Mouse (Mus musculus) forebrain, embryonic 11.5 days (tissue): ENCODE measurements around the gene 1700029F12Rik. TPM values are rescaled to one million over a fixed set of nuclear protein-coding genes. Genes with fewer than 3 reads are reported as not detected.

Source experiments
- ATAC-seq: fragments of 200-750 bp; cut with Nextera tagmentation; replicated peaks from 2 replicates; pipeline ENCODE4 v1.8.0; 2017; ENCODE audit warnings: moderate TSS enrichment; ENCODE audit not compliant: low FRiP score
- DNase-seq: peaks from one replicate; pipeline ENCODE4 v3.0.0-alpha.2; 2017; ENCODE audit warnings: low spot score
- H3K27ac ChIP-seq: fragments of 300-500 bp; sonication (generic); 2 replicates; pipeline ENCODE4 v1.5.1; 2014; ENCODE audit warnings: low read depth, low read length
- H3K27me3 ChIP-seq: fragments of 300-500 bp; sonication (generic); 2 replicates; pipeline ENCODE4 v1.6.1; 2014; ENCODE audit warnings: mild to moderate bottlenecking, low read length, mixed read lengths; ENCODE audit not compliant: control insufficient read depth, insufficient read depth
- H3K36me3 ChIP-seq: fragments of 300-500 bp; sonication (generic); 2 replicates; pipeline ENCODE4 v1.6.1; 2014; ENCODE audit warnings: mild to moderate bottlenecking, low read length, moderate library complexity, mixed read lengths; ENCODE audit not compliant: control insufficient read depth, insufficient read depth
- H3K4me1 ChIP-seq: fragments of 300-500 bp; sonication (generic); replicated peaks from 2 replicates; pipeline ENCODE4 v1.6.1; 2014; ENCODE audit warnings: low read length, mixed read lengths; ENCODE audit not compliant: control insufficient read depth, insufficient read depth
- H3K4me2 ChIP-seq: fragments of 300-500 bp; sonication (generic); 2 replicates; pipeline ENCODE4 v1.6.1; 2014; ENCODE audit warnings: low read depth, mild to moderate bottlenecking, low read length, moderate library complexity, mixed read lengths; ENCODE audit not compliant: severe bottlenecking
- H3K4me3 ChIP-seq: fragments of 300-500 bp; sonication (generic); 2 replicates; pipeline ENCODE4 v1.5.1; 2014; ENCODE audit warnings: low read depth, low read length
- H3K9ac ChIP-seq: fragments of 300-500 bp; sonication (generic); 2 replicates; pipeline ENCODE4 v1.6.1; 2014; ENCODE audit warnings: low read length
- H3K9me3 ChIP-seq: fragments of 300-500 bp; sonication (generic); 2 replicates; pipeline ENCODE4 v1.6.1; 2016; ENCODE audit warnings: low read length, mixed read lengths; ENCODE audit not compliant: control insufficient read depth
- WGBS: fragments of 180-500 bp; shearing (Covaris S2); extraction: QIAGEN DNeasy Blood & Tissue Kit; methylation state at CpG from one replicate; pipeline ENCODE4 v1.1.7; 2014; 5-methylcytosine and 5-hydroxymethylcytosine counted together
- polyA plus RNA-seq: library from polyadenylated mRNA; unstranded; fragments of >200 nt; fragmentation: Nextera tagmentation; extraction: Ambion mirVana; gene quantifications from 2 replicates; pipeline ENCODE4 v1.2.1, GENCODE M21; 2014

Gene 1700029F12Rik
- not detected in 2 replicates for polyA plus RNA-seq

DNA sequence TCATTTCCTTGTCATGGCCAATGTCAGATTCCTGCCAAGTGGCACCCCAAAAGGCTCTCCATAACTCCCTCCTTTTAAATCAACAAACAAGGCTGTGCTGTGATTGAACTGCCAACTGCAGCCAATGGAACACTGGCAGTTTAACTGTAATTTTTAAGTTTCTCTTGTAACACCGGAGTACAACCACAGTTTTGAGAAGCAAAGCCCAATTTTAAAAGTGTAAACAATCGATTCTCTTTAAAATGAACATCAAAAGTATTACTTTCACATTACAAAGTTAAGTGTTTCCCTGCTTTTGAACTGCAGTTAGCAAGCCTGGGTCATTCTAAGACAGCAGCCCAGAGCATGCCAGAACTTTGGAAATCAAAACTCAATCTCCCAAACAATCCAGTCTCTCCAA is at the start of gene 1700029F12Rik:
TSS of gene 1700029F12Rik (minus strand) at position 101 of the 400 bp plus-strand sequence.
- no peak within 1 kb of the TSS for H3K27ac ChIP-seq
- no peak within 1 kb of the TSS for H3K4me3 ChIP-seq
- H3K9ac ChIP-seq = no peak within 1 kb of the TSS
- no peaks in the 10 kb centered on the region for H3K27me3 ChIP-seq
- H3K36me3 ChIP-seq = no peaks in the 10 kb centered on the region
- no peaks in the 10 kb centered on the region for H3K4me1 ChIP-seq
- DNase-seq (no peak), ATAC-seq (no peak)
- H3K9me3 ChIP-seq = no peaks in the 10 kb centered on the region
- 82% methylated on average over 2 of the region's 2 CpGs for WGBS
- no peak within 1 kb of the TSS for H3K4me2 ChIP-seq

DNA sequence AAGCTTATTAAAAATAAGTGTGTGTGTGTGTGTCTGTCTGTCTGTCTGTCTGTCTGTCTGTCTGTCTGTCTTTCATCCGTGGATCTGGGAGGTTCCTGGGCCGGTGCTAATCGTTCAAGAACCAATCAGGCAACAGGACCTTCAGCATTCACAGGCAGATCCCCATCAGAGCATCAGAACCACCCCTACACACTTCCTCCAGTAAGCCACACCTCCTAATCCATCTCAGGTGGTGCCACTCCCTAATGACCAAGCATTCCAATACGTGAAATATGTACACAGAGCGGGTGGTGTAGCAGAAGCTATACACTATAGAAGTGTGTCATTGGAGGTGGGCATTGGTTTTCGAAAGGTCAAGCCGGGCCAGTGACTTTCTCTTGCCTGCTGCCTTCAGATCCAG is 48.3 kb upstream of the 1700029F12Rik start:
- H3K9ac ChIP-seq = no peak overlapping the region
- H3K27ac ChIP-seq = no peak overlapping the region
- no peaks in the 10 kb centered on the region for H3K9me3 ChIP-seq
- H3K36me3 ChIP-seq = no peaks in the 10 kb centered on the region
- no peaks in the 10 kb centered on the region for H3K27me3 ChIP-seq
- no peak for ATAC-seq
- no peaks in the 10 kb centered on the region for H3K4me1 ChIP-seq
- DNase-seq = no peak
- no peak overlapping the region for H3K4me3 ChIP-seq
- no peak overlapping the region for H3K4me2 ChIP-seq
- 94% methylated on average over 7 of the region's 7 CpGs for WGBS

DNA sequence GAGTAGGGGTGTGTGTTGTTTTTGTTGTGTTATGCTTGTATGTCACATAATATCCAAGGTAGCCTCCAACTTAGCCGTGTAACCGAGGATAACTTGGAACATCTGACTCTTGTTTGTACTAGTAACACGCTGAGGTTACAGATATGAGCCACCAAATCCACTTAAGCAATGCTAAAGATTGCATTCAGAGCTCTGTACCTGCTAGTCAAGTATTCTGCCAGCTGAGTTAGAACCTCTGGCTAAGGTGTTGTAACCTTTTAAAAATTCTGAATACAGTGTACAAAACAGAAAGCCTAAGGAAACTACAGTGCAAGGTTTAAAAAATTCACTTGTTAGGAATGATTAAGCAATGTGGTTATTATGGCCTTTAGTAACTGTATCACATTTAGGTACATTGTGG is 46.5 kb upstream of the 1700029F12Rik start:
- 92% methylated on average over 3 of the region's 3 CpGs for WGBS
- no peak for ATAC-seq

DNA sequence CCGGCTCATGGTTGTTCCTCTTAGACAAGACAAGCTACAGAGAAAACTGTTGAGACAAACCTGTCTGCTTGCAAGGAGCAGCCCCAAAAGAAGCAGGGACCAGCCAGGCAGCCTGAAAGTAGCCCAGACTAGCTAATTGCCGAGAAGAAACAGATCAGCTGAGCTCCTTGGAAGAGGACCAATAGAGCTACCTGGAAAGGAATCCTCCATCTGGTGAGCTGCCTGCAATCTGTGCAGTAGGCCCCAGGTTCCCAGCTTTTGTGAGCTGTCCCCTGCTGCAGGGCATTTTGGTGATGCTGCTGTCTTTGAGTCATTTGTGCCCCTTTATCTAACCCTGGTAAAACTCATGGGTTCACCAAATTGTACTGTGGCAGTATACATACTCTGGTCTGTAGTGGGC is 46.0 kb upstream of the 1700029F12Rik start:
- DNase-seq = no peak
- no peak for ATAC-seq
- H3K9ac ChIP-seq = no peak overlapping the region
- H3K9me3 ChIP-seq = no peaks in the 10 kb centered on the region
- no peak overlapping the region for H3K27ac ChIP-seq
- no peaks in the 10 kb centered on the region for H3K4me1 ChIP-seq
- no peaks in the 10 kb centered on the region for H3K36me3 ChIP-seq
- 82% methylated on average over 2 of the region's 2 CpGs for WGBS
- no peak overlapping the region for H3K4me2 ChIP-seq
- no peaks in the 10 kb centered on the region for H3K27me3 ChIP-seq
- H3K4me3 ChIP-seq = no peak overlapping the region

More for the DNA sequence above, 46.5 kb upstream of the 1700029F12Rik start:
- H3K36me3 ChIP-seq = no peaks in the 10 kb centered on the region
- H3K4me2 ChIP-seq = no peak overlapping the region
- H3K4me1 ChIP-seq = no peaks in the 10 kb centered on the region
- H3K9ac ChIP-seq = no peak overlapping the region
- DNase-seq = no peak
- H3K9me3 ChIP-seq = no peaks in the 10 kb centered on the region
- H3K4me3 ChIP-seq = no peak overlapping the region
- no peaks in the 10 kb centered on the region for H3K27me3 ChIP-seq
- no peak overlapping the region for H3K27ac ChIP-seq

DNA sequence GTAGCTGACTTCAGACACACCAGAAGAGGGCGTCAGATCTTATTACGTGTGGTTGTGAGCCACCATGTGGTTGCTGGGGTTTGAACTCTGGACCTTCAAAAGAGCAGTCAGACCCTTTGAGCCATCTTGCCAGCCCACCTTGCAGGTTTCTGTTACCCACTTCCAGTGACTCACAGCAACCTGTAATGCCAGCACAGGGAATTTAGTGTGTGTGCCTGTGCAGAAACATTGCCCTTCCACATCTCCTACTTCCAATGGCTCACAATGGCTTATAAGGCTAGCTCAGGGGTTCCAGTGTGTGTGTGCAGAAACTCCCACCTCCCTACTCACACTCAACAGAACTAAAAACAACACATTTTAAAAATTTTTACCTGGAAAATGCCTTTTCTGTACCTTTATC is 43.4 kb upstream of the 1700029F12Rik start:
- Histone ChIP-seq H3K36me3 (no peaks in the 10 kb centered on the region), H3K4me2 (no peak overlapping the region), H3K4me1 (no peaks in the 10 kb centered on the region), H3K27ac (no peak overlapping the region), H3K9ac (no peak overlapping the region), H3K4me3 (no peak overlapping the region), H3K27me3 (no peaks in the 10 kb centered on the region), H3K9me3 (no peaks in the 10 kb centered on the region)
- whole genome bisulfite sequencing = 98% methylated on average over 2 of the region's 2 CpGs
- DNase-seq = no peak
- ATAC-seq = no peak

DNA sequence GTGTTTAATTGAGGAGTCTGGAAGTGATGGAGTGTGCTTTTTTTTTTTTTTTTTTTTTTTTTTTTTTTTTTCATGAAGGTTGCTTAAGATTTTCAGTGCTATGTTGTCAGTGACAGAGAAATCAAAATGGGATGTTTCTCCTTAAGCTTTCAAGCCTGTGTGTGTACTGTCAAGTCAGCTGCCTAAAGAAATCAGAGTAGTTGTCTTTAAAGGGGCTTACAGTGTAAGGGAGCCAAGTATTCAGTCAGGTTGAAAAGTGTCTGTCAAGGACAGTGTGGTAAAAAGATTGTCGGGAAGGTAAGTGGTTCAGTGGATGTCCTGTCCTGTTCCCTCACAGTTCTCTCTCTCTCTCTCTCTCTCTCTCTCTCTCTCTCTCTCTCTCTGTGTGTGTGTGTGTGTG is 39.3 kb upstream of the 1700029F12Rik start:
- Histone ChIP-seq H3K4me3 (no peak overlapping the region), H3K4me2 (no peak overlapping the region), H3K27me3 (no peaks in the 10 kb centered on the region), H3K9me3 (no peaks in the 10 kb centered on the region), H3K9ac (no peak overlapping the region), H3K27ac (no peak overlapping the region), H3K36me3 (no peaks in the 10 kb centered on the region), H3K4me1 (no peaks in the 10 kb centered on the region)
- DNase-seq (no peak), ATAC-seq (no peak)
- 48% methylated on average over 1 of the region's 1 CpGs for WGBS

DNA sequence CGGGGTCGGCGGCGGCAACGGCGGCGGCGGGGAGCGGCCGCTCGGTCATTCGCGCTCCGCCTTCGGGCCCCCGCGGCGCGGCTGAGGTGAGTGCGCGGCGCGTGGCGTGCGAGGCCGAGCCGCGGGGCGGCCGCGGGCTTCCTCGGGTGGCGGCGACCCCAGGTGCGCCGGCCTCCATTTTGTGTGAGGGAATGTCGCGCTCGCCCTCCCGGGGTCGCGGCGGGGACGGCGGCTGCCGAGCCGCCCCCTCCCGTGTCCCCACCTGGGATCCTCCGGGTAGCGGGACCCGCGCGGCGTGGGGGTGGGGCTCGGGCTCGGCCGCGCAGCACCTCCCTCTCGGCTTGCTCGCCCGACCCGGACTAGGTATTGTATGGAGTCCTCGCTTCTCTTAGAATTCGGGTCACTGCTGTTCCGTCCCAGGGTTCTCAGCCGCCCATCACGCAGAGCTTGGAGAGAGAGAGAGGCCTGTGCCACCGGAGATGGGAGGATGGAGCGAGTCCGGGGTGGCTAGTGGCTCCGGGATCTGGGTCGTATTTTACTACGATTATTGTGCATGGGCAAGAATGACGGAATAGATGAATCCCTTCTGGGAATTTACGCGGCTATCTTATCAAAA is 37.6 kb upstream of the 1700029F12Rik start:
- ATAC-seq = peak; percentile 71
- DNase-seq = peak; percentile 80
- Histone ChIP-seq H3K36me3 (no peaks in the 10 kb centered on the region), H3K9ac (peak overlapping the region; percentile 85), H3K4me1 (peaks cover 3% of the 10 kb centered on the region; the same call in 1 of the 2 replicates), H3K4me2 (peak overlapping the region; percentile 90), H3K27me3 (no peaks in the 10 kb centered on the region; the same call in 1 of the 2 replicates), H3K9me3 (no peaks in the 10 kb centered on the region), H3K27ac (no peak overlapping the region; the same call in 1 of the 2 replicates), H3K4me3 (peak overlapping the region; percentile 83)
- WGBS = under 1% methylated on average over 42 of the region's 76 CpGs

DNA sequence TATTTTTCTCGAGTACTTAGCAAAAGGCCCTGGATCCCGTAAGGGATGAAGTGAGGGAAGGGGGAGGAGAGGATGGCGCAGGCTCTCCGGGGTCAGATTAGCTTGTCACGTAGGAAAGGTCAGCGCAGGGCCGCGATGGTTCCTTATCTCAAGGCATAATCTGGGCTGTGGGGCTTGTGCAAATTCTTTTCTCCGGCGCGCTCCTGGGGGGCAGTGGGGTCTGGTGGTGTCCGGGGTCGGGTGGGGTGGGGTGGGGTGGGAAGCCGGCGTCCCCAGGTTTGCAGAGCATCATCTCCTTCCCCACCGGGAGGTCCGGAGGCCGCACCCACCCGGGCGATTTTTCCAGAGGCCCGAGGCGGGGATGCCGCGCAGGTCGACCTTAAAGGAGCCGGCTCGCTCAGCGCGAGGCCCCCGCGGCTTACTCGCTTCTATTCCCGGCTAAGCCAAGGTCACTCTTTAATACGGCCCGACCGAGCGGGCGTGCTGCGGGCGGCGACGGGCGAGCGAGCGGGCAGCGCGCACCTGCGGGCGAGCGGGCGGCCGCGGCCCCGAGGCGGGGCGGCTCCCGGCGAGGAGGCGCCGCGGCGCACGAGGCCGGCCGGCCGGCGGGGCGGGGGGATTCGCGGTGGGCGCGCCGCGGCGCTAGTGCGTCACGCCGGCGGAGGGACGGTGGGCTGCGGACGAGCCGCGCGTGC is 36.9 kb upstream of the 1700029F12Rik start:
- Histone ChIP-seq H3K36me3 (no peaks in the 10 kb centered on the region), H3K27me3 (no peaks in the 10 kb centered on the region; the same call in 1 of the 2 replicates), H3K4me1 (peaks cover 3% of the 10 kb centered on the region; the same call in 1 of the 2 replicates), H3K9ac (peak overlapping the region; percentile 85), H3K4me2 (peak overlapping the region; percentile 90), H3K27ac (no peak overlapping the region; the same call in 1 of the 2 replicates), H3K9me3 (no peaks in the 10 kb centered on the region), H3K4me3 (peak overlapping the region; percentile 83)
- DNase-seq = peak; percentile 80
- ATAC-seq = peak; percentile 75
- under 1% methylated on average over 69 of the region's 85 CpGs for WGBS
